In the genomic region with DNA sequence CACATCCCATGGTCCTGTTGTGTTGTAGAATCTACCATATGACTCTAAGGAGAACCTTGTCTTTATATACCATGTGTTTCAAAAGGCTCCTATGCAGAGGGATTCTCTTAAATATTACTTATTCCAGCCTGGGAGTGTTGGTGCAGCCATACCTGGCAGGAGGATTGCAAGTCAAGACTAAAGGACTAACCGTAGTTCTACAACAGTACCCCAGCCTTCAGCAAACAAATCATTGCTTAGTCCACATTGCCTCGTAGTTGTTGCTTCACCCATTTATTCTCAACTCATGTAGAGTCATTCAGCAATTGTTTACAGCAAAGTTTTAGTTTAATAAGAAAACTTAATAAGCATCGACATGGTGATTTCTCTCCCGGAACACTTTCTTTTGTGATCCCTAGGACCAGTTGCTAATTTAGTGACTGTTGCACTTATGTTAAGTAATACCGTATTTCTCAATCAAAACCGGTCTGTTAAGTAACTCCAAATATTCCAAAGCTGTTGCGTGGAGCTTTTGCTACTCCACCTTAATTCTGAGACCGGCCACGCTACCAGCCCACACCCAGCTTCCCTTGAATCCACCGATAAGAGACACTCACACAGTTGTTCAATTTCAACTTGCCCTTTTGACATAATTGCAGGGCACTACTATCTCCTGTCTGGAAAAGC, we compare ENCODE assay signal across 14 mouse cellular contexts.
"Had no signal": no experiment of that assay in that cellular context is flagged by ENCODE, and none has a peak within 500 bp of the region (broad histone marks: within the 10 kb centered on the region; RNA-seq: fewer than 3 reads in every experiment).

No protein-coding gene starts in this region.

- DNase-seq: kidney, adult 8-10 months; kidney, postnatal 25 days; layer of hippocampus, adult 9-11 months; layer of hippocampus, postnatal 36 days; right cerebral cortex, postnatal 14 days; thymus, adult 2 months; thymus, postnatal 25 days had no signal

- H3K9me3 ChIP-seq: limb, embryonic 15.5 days; liver, embryonic 15.5 days; megakaryocyte, embryonic 14.5 days; midbrain, embryonic 12.5 days; stomach, embryonic 15.5 days had no signal

- H3K27me3 ChIP-seq: limb, embryonic 15.5 days; liver, embryonic 15.5 days; megakaryocyte, embryonic 14.5 days; midbrain, embryonic 12.5 days; stomach, embryonic 15.5 days had no signal

- H3K4me2 ChIP-seq: limb, embryonic 15.5 days; liver, embryonic 15.5 days; midbrain, embryonic 12.5 days; stomach, embryonic 15.5 days had no signal

- H3K4me1 ChIP-seq: limb, embryonic 15.5 days; liver, embryonic 15.5 days; megakaryocyte, embryonic 14.5 days; midbrain, embryonic 12.5 days; stomach, embryonic 15.5 days had no signal

- H3K27ac ChIP-seq: liver, embryonic 15.5 days; midbrain, embryonic 12.5 days; stomach, embryonic 15.5 days had no signal

- ATAC-seq: inflammation-experienced regulatory T-cells, adult 6 months; intestine, postnatal 0 days had no signal

- H3K9ac ChIP-seq: limb, embryonic 15.5 days; liver, embryonic 15.5 days; midbrain, embryonic 12.5 days; stomach, embryonic 15.5 days had no signal

- H3K4me3 ChIP-seq: limb, embryonic 15.5 days; liver, embryonic 15.5 days; megakaryocyte, embryonic 14.5 days; midbrain, embryonic 12.5 days; stomach, embryonic 15.5 days had no signal
